Mouse (Mus musculus) testis, adult 2 months (tissue): ENCODE measurements around the gene Sertad3.

Experiments
- CTCF ChIP-seq: fragments of 200-500 bp; IDR thresholded peaks from 2 replicates; pipeline ENCODE4 v1.5.1; 2012; ENCODE audit warnings: low read depth, mild to moderate bottlenecking, inconsistent platforms, low read length, moderate library complexity; ENCODE audit not compliant: control insufficient read depth, insufficient read depth, insufficient replicate concordance
- POLR2A ChIP-seq: fragments of 200-500 bp; IDR thresholded peaks from 2 replicates; pipeline ENCODE4 v1.6.1; 2012; ENCODE audit warnings: low read depth, mild to moderate bottlenecking, inconsistent platforms, low read length, moderate library complexity; ENCODE audit not compliant: control insufficient read depth

DNA sequence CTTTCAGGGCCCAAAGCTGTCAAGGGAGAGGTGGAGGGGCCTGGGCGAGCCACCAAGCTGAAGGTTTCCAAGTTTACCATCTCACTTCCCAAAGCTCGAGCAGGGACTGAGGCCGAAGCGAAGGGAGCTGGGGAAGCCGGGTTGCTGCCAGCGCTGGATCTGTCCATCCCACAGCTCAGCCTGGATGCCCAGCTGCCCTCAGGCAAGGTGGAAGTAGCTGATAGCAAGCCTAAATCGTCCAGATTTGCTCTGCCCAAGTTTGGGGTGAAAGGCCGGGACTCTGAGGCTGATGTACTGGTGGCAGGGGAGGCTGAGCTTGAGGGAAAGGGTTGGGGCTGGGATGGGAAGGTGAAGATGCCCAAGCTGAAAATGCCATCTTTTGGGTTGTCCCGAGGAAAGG, 44.7 kb downstream of the Sertad3 start:
- no peak for TF ChIP-seq POLR2A
- TF ChIP-seq CTCF: no peak
